Mouse (Mus musculus) R1 (cell line): Measurements from ENCODE around the gene Cap1.

ENCODE experiments used
- DNase-seq: peaks from one replicate; pipeline ENCODE4 v3.0.0-alpha.2; 2018; ENCODE audit warnings: low read depth, low spot score

The Cap1 gene

GRCm38 (mm10) chr4:122887336-122887735, 1.5 kb upstream of the Cap1 start:
- no peak for DNase-seq

GRCm38 (mm10) chr4:122886579-122887254, 861 bp upstream of the Cap1 start:
- no peak for DNase-seq

GRCm38 (mm10) chr4:122884481-122885340, 1.1 kb downstream of the Cap1 start:
- peak; percentile 24 for DNase-seq

GRCm38 (mm10) chr4:122884051-122884450, 1.8 kb downstream of the Cap1 start:
- no peak for DNase-seq

GRCm38 (mm10) chr4:122883294-122883693, 2.6 kb downstream of the Cap1 start:
- DNase-seq: no peak

- DNase-seq: no peak
Observed at GRCm38 (mm10) chr4:122882544-122882943, 3.3 kb downstream of the Cap1 start.

GRCm38 (mm10) chr4:122878333-122879070, 7.4 kb downstream of the Cap1 start:
- peak; percentile 53 for DNase-seq

- no peak for DNase-seq
Observed at GRCm38 (mm10) chr4:122873512-122873911, 12.3 kb downstream of the Cap1 start.

- no peak for DNase-seq
Observed at GRCm38 (mm10) chr4:122873003-122873402, 12.9 kb downstream of the Cap1 start.

GRCm38 (mm10) chr4:122871989-122872388, 13.9 kb downstream of the Cap1 start:
- DNase-seq: no peak

- no peak for DNase-seq
Observed at GRCm38 (mm10) chr4:122871269-122871668, 14.6 kb downstream of the Cap1 start.

- DNase-seq: no peak
Observed at GRCm38 (mm10) chr4:122870741-122871140, 15.1 kb downstream of the Cap1 start.

GRCm38 (mm10) chr4:122870027-122870426, 15.8 kb downstream of the Cap1 start:
- peak; percentile 36 for DNase-seq

GRCm38 (mm10) chr4:122868041-122868440, 17.8 kb downstream of the Cap1 start:
- DNase-seq: no peak

- no peak for DNase-seq
Observed at GRCm38 (mm10) chr4:122861836-122862235, 24.0 kb downstream of the Cap1 start.

- peak; percentile 12 for DNase-seq
Observed at GRCm38 (mm10) chr4:122859096-122859674, 26.7 kb downstream of the Cap1 start.

GRCm38 (mm10) chr4:122857909-122858308, 27.9 kb downstream of the Cap1 start:
- peak; percentile 21 for DNase-seq

GRCm38 (mm10) chr4:122854770-122855169, 31.1 kb downstream of the Cap1 start:
- DNase-seq: no peak

- DNase-seq: no peak
Observed at GRCm38 (mm10) chr4:122853691-122854090, 32.2 kb downstream of the Cap1 start.

GRCm38 (mm10) chr4:122851535-122851934, 34.3 kb downstream of the Cap1 start:
- DNase-seq: no peak

GRCm38 (mm10) chr4:122848150-122848621, 37.7 kb downstream of the Cap1 start:
- DNase-seq: no peak

GRCm38 (mm10) chr4:122838416-122838815, 47.4 kb downstream of the Cap1 start:
- no peak for DNase-seq
